Mouse (Mus musculus): ENCODE measurements around the gene Mindy1.
A peak's percentile ranks its signal among the peaks of the same experiment; 100 is the strongest.

Gene Mindy1

DNA sequence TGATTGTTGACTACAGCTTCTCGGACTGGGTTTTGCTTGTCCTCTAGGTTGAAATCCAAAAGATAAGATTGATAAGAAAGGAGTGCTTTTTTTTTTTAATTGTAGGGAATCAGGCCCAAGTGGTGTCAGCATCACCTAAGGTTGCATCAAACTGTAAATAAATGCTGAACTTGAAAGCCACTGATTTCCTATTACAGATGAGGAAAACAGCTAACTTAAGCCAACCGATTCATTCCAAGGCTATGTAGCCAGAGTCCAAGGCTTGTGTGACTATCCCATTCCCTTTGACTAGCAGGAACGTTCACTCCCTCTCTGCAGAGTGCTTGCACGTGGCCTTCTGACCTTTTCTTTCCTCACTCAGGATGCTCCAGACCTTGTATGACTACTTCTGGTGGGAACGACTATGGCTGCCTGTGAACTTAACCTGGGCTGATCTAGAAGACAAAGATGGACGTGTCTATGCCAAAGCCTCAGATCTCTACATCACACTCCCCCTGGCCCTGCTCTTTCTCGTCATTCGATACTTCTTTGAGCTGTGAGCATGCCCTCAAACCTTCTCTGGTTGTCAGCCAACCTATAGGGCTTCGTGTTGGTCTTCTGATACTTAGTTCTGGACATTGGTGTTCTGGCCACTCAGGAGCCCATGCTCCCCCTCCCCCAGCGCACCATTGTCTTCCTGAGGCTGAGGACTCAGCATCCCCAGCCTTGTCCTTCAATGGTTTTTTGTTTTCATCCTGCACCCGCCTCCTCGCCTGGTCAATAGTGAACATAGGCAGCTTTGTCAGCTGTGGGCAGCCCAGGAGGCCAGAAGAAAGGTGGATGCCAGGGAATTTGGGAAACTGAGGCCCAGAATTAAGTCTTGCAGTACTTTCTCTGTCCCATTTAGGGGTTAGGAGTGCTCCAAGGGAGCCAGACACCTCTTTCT is 38.8 kb downstream of the Mindy1 start:
- no peak for DNase-seq (ENCODE audit: low read depth, low spot score)

DNA sequence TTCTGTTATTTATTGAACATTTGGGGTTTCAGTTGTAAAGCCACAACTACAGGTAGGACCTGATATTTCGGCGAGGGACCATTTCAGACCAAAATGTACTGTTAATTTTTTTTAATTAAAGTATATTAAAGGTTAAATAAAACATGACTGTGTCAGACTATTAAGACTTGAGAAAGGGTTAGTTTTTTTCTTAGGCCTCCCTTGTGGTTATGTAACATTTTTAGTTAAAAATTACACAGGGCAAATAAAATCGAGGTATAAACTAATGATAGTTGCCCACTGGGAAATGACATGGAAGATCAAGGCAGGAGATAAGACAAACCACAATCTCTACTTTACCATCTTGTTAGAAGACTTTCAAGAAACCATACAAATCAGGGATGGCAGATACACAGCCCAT is 42.3 kb downstream of the Mindy1 start:
- no peak for DNase-seq (ENCODE audit: low read depth, low spot score)

DNA sequence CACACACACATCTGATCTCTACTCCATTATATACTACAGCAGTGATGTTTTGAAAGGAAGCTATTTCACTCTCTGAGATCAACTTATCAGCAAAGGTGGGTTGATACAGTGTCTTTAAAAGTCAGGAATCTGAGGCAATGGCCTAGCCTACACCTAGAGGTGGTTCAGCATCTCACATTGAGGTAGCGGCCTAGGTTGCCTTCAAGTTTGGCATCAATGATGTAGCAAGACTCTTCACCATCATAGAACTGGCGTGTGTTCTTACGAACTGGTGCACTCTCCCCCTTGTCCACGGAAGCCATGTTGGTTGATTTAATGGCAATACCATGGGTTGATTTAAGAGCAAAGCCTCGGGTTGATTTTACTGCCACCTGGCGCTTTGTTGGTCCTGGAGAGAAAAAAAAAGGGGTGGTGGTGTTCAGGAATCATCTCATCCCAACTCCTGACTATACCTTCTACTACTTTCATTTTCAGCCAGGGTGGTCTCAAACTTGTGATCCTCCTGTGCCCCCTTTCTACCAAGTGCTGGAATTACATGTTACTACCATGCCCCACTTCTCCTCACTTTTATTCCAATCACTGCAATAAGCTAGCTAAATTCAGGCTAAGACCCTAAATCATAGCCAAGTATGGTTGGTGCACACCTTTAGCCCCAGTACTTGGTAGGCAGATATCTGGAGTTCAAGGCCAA is 43.5 kb downstream of the Mindy1 start:
- no peak for DNase-seq (ENCODE audit: low read depth, low spot score)

DNA sequence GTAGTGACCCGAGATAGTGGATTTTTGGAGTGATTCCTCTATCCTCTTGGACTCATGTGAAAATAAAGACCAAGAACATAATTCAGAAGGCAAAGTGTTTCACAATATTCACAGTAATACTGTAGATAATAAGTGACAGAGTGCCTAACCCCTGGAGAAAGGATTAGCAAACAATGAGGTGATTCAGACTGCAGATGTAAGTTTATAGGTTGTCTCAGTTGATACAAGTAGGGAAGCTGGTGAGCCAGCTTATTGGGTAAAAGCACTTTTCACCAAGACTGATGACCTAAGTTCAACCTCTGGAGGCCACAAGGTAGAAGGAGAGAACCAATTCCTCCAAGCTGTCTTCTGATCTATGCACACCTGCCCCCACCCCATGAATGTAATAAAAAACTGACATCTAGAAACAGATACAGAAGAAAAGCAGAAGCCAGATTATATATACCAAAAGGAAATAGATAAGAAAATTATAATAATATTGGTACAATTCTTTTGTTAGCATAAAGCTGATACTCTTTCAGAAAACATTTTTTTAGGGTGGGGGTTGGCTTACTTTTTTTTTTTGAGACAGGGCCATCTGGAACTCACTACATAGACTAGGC is 47.8 kb downstream of the Mindy1 start:
- no peak for DNase-seq (ENCODE audit: low read depth, low spot score)

DNA sequence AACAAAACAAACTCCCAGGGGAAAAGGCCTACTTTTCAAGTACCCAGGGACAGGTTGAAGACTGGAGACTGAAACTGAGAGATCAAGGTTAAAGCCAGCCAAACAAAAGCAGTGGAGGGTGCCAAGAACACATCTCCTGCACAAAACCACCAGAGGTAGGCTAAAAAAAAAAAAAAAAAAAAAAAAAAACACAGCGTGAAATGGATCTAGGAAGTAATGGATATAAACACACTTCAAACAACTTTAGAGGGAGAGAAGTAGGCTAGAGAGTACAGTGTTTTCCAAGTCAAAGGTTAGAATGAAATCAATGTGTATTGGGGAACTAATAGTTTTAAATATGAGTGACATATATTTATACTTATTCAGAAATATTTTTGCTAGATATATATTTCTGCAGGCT is 50.4 kb downstream of the Mindy1 start:
- DNase-seq (ENCODE audit: low read depth, low spot score): no peak

DNA sequence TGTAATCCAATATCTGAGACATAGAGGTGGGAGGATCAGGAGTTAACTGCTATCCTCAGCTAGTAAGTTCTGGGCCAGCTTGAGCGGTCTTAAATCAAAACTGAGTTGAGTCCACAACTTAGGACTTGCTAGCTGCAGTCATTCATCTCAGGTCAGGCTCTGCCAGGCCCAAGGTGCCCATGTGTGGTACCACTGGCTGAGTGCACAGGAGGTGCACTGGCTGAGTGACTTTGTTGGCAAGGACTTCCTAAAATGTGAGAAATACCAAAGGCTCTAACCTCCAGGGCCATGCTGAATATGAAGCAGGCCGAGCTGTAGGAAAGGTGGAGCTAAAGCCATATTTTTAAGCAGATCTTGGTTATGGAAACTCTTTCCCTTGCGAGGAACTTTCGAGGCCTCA is 56.2 kb downstream of the Mindy1 start:
- no peak for DNase-seq (ENCODE audit: low read depth, low spot score)

DNA sequence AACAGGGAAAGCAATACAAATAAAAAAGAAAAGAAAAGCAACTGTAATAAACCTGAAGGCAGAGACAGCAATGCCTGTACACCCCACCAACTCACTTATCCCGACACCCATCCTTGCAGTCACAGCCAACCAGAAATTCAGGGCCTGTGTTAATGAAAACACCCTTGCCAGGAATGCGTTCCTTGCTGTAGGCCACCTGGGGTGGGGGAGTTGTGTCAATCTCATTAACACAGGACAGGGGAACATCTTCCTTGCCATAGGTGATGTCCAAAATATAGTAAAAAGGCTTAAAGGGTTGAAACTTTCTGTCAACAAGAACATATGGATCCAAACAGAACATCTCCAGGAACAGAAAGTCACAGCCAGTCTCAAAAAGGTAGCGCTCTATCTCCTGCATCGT is 57.1 kb downstream of the Mindy1 start:
- peak; percentile 46 for DNase-seq (ENCODE audit: low read depth, low spot score)

DNA sequence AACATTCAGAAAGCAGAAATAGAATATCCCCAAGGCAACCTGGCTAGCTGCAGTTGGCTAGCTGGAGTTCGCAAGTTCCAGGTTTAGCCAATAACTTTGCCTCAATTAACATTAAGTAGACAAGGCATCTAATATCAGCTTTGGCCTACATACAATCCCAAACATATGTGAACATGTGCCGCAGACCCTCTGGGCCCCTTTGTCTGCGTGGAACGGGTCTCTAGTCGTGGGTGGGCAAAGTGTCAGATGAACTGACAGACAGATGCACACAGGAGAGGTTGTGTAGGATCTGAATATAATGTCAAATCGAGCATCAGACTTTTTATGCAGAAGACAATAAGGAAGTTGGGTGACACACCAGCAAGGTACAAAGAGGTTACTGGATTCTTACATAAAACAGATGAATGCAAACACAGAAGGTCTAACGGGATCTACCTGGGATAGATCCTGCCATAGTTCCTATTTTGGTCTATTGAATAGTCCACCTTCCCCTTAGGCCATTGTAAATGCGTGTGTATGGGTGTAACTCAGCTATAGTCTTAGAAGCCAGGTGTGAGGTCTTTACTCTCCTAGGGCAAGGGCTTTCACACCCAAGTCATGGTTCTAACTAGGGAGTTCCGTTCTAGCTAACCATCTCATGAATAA is 62.3 kb downstream of the Mindy1 start:
- DNase-seq (ENCODE audit: low read depth, low spot score): peak; percentile 65
